Mouse (Mus musculus) limb, embryonic 14.5 days (tissue): Measurements from ENCODE around the gene Atp5g1. TPM values are rescaled to one million over a fixed set of nuclear protein-coding genes. Genes with fewer than 3 reads are reported as not detected.

Experiments used
- ATAC-seq: fragments of 200-750 bp; cut with Nextera tagmentation; 2 replicates; pipeline ENCODE4 v1.8.0; 2017; ENCODE audit warnings: low read depth, moderate number of reproducible peaks, moderate TSS enrichment; ENCODE audit not compliant: low FRiP score
- DNase-seq: peaks from one replicate; pipeline ENCODE4 v3.0.0-alpha.2; 2015; ENCODE audit warnings: low spot score
- H3K27ac ChIP-seq: fragments of 300-500 bp; sonication (generic); replicated peaks from 2 replicates; pipeline ENCODE4 v1.5.1; 2014; ENCODE audit warnings: low read depth, mild to moderate bottlenecking, low read length, moderate library complexity, mixed read lengths
- H3K27me3 ChIP-seq: fragments of 300-500 bp; sonication (generic); 2 replicates; pipeline ENCODE4 v1.6.1; 2014; ENCODE audit warnings: low read length, mixed read lengths; ENCODE audit not compliant: control insufficient read depth, insufficient read depth
- H3K36me3 ChIP-seq: fragments of 300-500 bp; sonication (generic); 2 replicates; pipeline ENCODE4 v1.6.1; 2014; ENCODE audit warnings: mild to moderate bottlenecking, low read length, moderate library complexity, mixed read lengths; ENCODE audit not compliant: control insufficient read depth, insufficient read depth
- H3K4me1 ChIP-seq: fragments of 300-500 bp; sonication (generic); 2 replicates; pipeline ENCODE4 v1.6.1; 2014; ENCODE audit warnings: antibody characterized with exemption, low read length, mixed read lengths; ENCODE audit not compliant: control insufficient read depth, insufficient read depth
- H3K4me2 ChIP-seq: fragments of 300-500 bp; sonication (generic); replicated peaks from 2 replicates; pipeline ENCODE4 v1.6.1; 2014; ENCODE audit warnings: low read depth, mild to moderate bottlenecking, low read length, moderate library complexity; ENCODE audit not compliant: severe bottlenecking
- H3K4me3 ChIP-seq: fragments of 300-500 bp; sonication (generic); replicated peaks from 2 replicates; pipeline ENCODE4 v1.5.1; 2014; ENCODE audit warnings: low read length
- H3K9ac ChIP-seq: fragments of 300-500 bp; sonication (generic); 2 replicates; pipeline ENCODE4 v1.6.1; 2014; ENCODE audit warnings: mild to moderate bottlenecking, low read depth, low read length, moderate library complexity; ENCODE audit not compliant: severe bottlenecking
- H3K9me3 ChIP-seq: fragments of 300-500 bp; sonication (generic); 2 replicates; pipeline ENCODE4 v1.6.1; 2016; ENCODE audit warnings: low read length; ENCODE audit not compliant: control insufficient read depth
- POLR2A ChIP-seq: fragments of 200-500 bp; IDR thresholded peaks from 2 replicates; pipeline ENCODE4 v1.8.0; 2012; ENCODE audit warnings: inconsistent platforms, mild to moderate bottlenecking, moderate library complexity, borderline replicate concordance; ENCODE audit not compliant: insufficient read depth, insufficient read length; ENCODE audit errors: extremely low read depth
- WGBS: fragments of 180-500 bp; shearing (Covaris S2); extraction: QIAGEN DNeasy Blood & Tissue Kit; methylation state at CpG from one replicate; pipeline ENCODE4 v1.1.7; 2014; 5-methylcytosine and 5-hydroxymethylcytosine counted together
- polyA plus RNA-seq, 2 experiments: library from polyadenylated mRNA; depleted of rRNA in 1 of 2; stranded (reverse) in 1 of 2; unstranded in 1 of 2; fragments of >200 nt; fragmentation: Nextera tagmentation in 1 of 2; extraction: Ambion mirVana in 1 of 2; gene quantifications; 2 replicates each; pipeline versions ENCODE4 v1.2.1 to v1.2.3; 2012 to 2014

The Atp5g1 gene
- polyA plus RNA-seq, 2 experiments = 265 to 741 TPM

DNA sequence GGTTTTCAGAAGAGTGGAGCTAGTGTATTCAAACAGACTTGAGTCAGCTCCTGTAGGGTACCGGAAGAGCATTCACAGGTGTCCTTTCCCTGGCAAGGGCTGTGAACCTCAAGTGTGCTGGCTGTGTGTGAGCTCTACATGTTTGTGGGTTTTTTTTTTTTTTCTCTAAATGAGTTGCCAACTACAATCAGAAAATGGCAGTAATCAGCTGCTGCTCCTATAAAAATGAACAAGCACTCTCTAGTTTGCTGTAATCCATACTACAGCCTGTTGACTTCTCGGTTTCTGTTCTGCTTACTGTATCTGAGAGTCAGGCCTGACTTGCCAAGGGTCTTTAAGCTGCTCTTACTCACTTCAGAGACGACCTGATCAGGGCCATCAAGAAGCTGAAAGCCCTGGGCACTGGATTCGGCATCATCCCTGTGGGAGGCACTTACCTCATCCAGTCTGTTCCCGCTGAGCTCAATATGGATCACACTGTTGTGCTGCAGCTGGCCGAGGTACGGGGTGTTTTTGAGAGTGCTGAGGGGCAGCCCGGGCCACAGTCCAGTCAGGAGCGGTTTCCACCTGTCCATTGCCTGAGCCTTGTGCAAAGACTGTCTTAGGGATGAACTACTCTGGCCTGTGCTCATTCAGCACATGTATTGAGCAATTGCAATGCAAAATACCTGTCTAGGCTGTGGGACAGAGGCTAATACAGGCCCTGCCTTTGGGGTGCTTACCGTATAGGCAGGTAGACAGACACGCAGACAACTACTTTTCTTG is 30.5 kb downstream of the Atp5g1 start:
- TF ChIP-seq POLR2A = no peak
- Histone ChIP-seq H3K9me3 (no peaks in the 10 kb centered on the region), H3K27me3 (no peaks in the 10 kb centered on the region), H3K4me2 (no peak overlapping the region), H3K27ac (no peak overlapping the region), H3K4me1 (no peaks in the 10 kb centered on the region), H3K4me3 (no peak overlapping the region), H3K36me3 (peaks cover 57% of the 10 kb centered on the region), H3K9ac (no peak overlapping the region)
- DNase-seq = no peak
- no peak for ATAC-seq
- WGBS = 90% methylated on average over 11 of the region's 11 CpGs

DNA sequence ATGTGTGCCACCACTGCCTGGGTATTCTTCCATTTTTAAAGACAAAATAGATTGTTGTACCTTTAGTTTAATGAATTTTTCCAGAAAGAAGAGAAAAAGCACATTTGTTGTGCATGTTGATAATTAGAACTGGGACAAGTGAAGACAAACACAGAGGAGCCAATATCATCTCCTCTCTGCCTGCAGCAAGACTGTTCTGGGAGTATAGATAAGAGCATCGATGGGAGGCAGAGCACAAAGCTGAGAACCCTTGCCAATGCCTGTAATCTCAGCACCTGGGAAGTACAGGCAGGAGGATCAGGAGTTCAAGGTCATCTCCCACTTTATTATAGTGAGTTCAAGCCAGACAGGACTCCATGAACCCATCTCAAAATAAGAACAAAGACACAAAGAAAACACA is 36.9 kb downstream of the Atp5g1 start:
- ATAC-seq (no peak), DNase-seq (no peak)
- no peak overlapping the region for H3K4me2 ChIP-seq
- no peaks in the 10 kb centered on the region for H3K27me3 ChIP-seq
- no peak overlapping the region for H3K9ac ChIP-seq
- no peak overlapping the region for H3K4me3 ChIP-seq
- H3K4me1 ChIP-seq = peaks cover 11% of the 10 kb centered on the region
- no peak overlapping the region for H3K27ac ChIP-seq
- TF ChIP-seq POLR2A = no peak
- H3K9me3 ChIP-seq = no peaks in the 10 kb centered on the region
- H3K36me3 ChIP-seq = peaks cover 26% of the 10 kb centered on the region
- WGBS = 100% methylated on average over 1 of the region's 1 CpGs

- no peak overlapping the region for H3K4me3 ChIP-seq
- WGBS = 93% methylated on average over 5 of the region's 5 CpGs
Observed at GRCm38 (mm10) chr11:96037499-96037898, 38.0 kb downstream of the Atp5g1 start.

GRCm38 (mm10) chr11:96035133-96035532 is 40.3 kb downstream of the Atp5g1 start:
- H3K4me1 ChIP-seq = peaks cover 11% of the 10 kb centered on the region
- no peak for DNase-seq
- ATAC-seq = no peak
- H3K9me3 ChIP-seq = no peaks in the 10 kb centered on the region
- no peak for TF ChIP-seq POLR2A
- WGBS = 15% methylated on average over 6 of the region's 6 CpGs
- no peaks in the 10 kb centered on the region for H3K27me3 ChIP-seq
- peak overlapping the region; percentile 65 for H3K4me3 ChIP-seq
- peak overlapping the region; percentile 68 for H3K9ac ChIP-seq
- peaks cover 10% of the 10 kb centered on the region for H3K36me3 ChIP-seq
- no peak overlapping the region for H3K27ac ChIP-seq
- H3K4me2 ChIP-seq = peak overlapping the region; percentile 84

More at GRCm38 (mm10) chr11:96037499-96037898, 38.0 kb downstream of the Atp5g1 start:
- H3K4me2 ChIP-seq = no peak overlapping the region
- DNase-seq (no peak), ATAC-seq (no peak)
- TF ChIP-seq POLR2A = no peak
- peaks cover 25% of the 10 kb centered on the region for H3K36me3 ChIP-seq
- H3K27me3 ChIP-seq = no peaks in the 10 kb centered on the region
- peaks cover 11% of the 10 kb centered on the region for H3K4me1 ChIP-seq
- no peaks in the 10 kb centered on the region for H3K9me3 ChIP-seq
- H3K27ac ChIP-seq = no peak overlapping the region
- no peak overlapping the region for H3K9ac ChIP-seq

DNA sequence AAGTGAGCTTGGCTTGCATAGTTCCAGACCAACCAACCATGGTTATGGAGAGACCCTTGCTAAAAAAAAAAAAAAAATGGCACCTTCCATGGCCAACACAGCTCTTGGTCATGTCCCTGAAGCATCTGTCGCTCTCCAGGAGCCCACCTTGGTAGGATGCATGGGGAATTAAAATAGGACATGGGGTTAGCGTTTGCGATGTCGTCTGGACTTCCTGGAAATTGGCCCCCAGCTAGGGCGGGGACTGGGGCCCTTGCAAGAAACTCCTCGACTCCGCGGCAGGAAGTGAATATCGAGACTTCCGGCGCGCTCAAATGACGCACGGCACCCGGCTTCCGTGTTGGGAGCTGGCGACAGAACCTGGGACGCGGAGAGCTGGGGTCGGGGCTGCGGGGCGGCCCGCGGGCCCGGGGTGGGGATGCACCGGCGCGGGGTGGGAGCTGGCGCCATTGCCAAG is 40.8 kb downstream of the Atp5g1 start, which contains the start of gene Snf8:
Gene Snf8, plus strand, starts transcription at position 290 of the 457 bp plus-strand sequence.
- peaks cover 11% of the 10 kb centered on the region for H3K4me1 ChIP-seq
- WGBS = 0% methylated on average over 28 of the region's 29 CpGs
- peaks cover 10% of the 10 kb centered on the region for H3K36me3 ChIP-seq
- peak; percentile 57; the same call in 1 of the 2 replicates for TF ChIP-seq POLR2A
- DNase-seq (peak; percentile 93), ATAC-seq (peak; percentile 88)
- H3K27ac ChIP-seq = no peak within 1 kb of the TSS
- H3K4me2 ChIP-seq = peak within 1 kb of the TSS; percentile 84
- no peaks in the 10 kb centered on the region for H3K27me3 ChIP-seq
- H3K9me3 ChIP-seq = no peaks in the 10 kb centered on the region
- peak within 1 kb of the TSS; percentile 65 for H3K4me3 ChIP-seq
- peak within 1 kb of the TSS; percentile 68 for H3K9ac ChIP-seq
